Mouse (Mus musculus) liver, adult 2 months (tissue): ENCODE results near the gene Rprml.

Experiments used
- CTCF ChIP-seq: fragments of 200-500 bp; IDR thresholded peaks from 2 replicates; pipeline ENCODE4 v1.5.1; 2011; ENCODE audit warnings: low read depth, low read length, control low read depth
- POLR2A ChIP-seq: fragments of 200-500 bp; IDR thresholded peaks from 2 replicates; pipeline ENCODE4 v1.6.1; 2011; ENCODE audit warnings: low read length, control low read depth; ENCODE audit not compliant: insufficient read depth; ENCODE audit errors: extremely low read depth

DNA sequence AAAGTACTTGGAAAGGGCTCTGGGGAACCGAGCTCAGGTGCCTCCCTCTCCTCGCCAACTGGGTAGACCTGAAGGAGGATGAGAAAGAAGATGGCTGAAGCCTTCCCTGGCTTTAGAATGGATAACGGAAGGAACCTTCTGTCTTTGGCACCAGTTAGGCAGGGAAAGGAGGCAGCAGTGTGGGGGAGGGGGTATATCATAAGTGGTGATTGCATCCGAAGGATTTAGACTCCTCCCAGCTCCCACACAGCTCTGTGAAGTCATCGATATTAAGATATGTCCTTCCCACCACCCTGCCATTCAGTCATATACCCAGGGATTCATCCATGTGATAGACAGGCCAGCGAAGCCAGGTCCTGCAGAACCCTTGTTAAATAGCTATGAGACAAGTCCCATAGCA lies 2.1 kb downstream of the Rprml start:
- no peak for TF ChIP-seq CTCF
- TF ChIP-seq POLR2A = no peak
